Mouse (Mus musculus) midbrain, embryonic 14.5 days (tissue): ENCODE data around the gene Nrxn1. TPM values are rescaled to one million over a fixed set of nuclear protein-coding genes. Genes with fewer than 3 reads are reported as not detected.
A peak's percentile ranks its signal among the peaks of the same experiment; 100 is the strongest.

Experiments
- ATAC-seq: fragments of 200-750 bp; cut with Nextera tagmentation; 2 replicates; pipeline ENCODE4 v1.8.0; 2017; ENCODE audit warnings: moderate number of reproducible peaks, moderate library complexity; ENCODE audit not compliant: low FRiP score, low TSS enrichment
- DNase-seq: peaks from one replicate; pipeline ENCODE4 v3.0.0-alpha.2; 2015
- H3K27ac ChIP-seq: fragments of 300-500 bp; sonication (generic); replicated peaks from 2 replicates; pipeline ENCODE4 v1.5.1; 2014; ENCODE audit warnings: mild to moderate bottlenecking, low read depth, low read length, moderate library complexity
- H3K27me3 ChIP-seq: fragments of 300-500 bp; sonication (generic); 2 replicates; pipeline ENCODE4 v1.6.1; 2014; ENCODE audit warnings: low read length, control low read depth, mixed read lengths; ENCODE audit not compliant: control insufficient read depth, insufficient read depth
- H3K36me3 ChIP-seq: fragments of 300-500 bp; sonication (generic); 2 replicates; pipeline ENCODE4 v1.6.1; 2014; ENCODE audit warnings: low read length, control low read depth; ENCODE audit not compliant: control insufficient read depth, insufficient read depth
- H3K4me1 ChIP-seq: fragments of 300-500 bp; sonication (generic); 2 replicates; pipeline ENCODE4 v1.6.1; 2014; ENCODE audit warnings: mild to moderate bottlenecking, antibody characterized with exemption, low read length, control low read depth; ENCODE audit not compliant: control insufficient read depth, insufficient read depth
- H3K4me2 ChIP-seq: fragments of 300-500 bp; sonication (generic); 2 replicates; pipeline ENCODE4 v1.6.1; 2014; ENCODE audit warnings: mild to moderate bottlenecking, low read length, moderate library complexity
- H3K4me3 ChIP-seq: fragments of 300-500 bp; sonication (generic); replicated peaks from 2 replicates; pipeline ENCODE4 v1.5.1; 2014; ENCODE audit warnings: low read depth, low read length
- H3K9ac ChIP-seq: fragments of 300-500 bp; sonication (generic); replicated peaks from 2 replicates; pipeline ENCODE4 v1.6.1; 2014; ENCODE audit warnings: mild to moderate bottlenecking, low read length, moderate library complexity
- H3K9me3 ChIP-seq: fragments of 300-500 bp; sonication (generic); 2 replicates; pipeline ENCODE4 v1.6.1; 2016; ENCODE audit warnings: low read length, control low read depth, mixed read lengths; ENCODE audit not compliant: control insufficient read depth
- WGBS: fragments of 180-500 bp; shearing (Covaris S2); extraction: QIAGEN DNeasy Blood & Tissue Kit; methylation state at CpG from one replicate; pipeline ENCODE4 v1.1.7; 2014; 5-methylcytosine and 5-hydroxymethylcytosine counted together
- polyA plus RNA-seq: library from polyadenylated mRNA; unstranded; fragments of >200 nt; fragmentation: Nextera tagmentation; extraction: Ambion mirVana; gene quantifications from 2 replicates; pipeline ENCODE4 v1.2.1, GENCODE M21; 2014

The Nrxn1 gene
- polyA plus RNA-seq, 1 experiment from 2014 or later: 171 TPM

DNA sequence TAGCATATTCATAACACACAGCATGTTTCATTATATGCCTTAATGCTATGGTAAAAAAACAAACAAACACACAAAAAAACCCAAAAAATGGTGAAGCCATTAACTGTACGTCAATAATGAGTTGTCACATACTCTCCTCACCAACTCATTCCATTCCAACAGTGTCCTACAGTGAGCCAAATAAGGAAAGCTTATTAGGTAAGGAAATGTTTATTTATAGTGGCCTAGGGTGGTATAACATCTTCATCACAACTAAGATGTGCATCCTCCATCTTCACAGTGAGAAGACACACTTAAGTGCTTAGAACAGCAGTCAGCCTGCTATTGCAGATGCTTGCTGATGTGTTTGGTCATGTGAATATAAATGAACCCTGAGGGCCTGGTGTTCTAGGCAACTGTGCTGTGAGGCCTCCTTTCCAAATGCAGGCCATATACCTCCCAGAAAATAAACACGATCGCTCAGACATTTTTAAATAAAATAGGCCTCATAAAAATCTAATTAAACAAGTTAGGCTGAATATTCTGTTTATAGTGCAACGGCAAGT, 454.6 kb downstream of the Nrxn1 start:
- ATAC-seq (no peak), DNase-seq (no peak)
- Histone ChIP-seq H3K4me3 (no peak overlapping the region), H3K27ac (no peak overlapping the region), H3K27me3 (no peaks in the 10 kb centered on the region), H3K9me3 (no peaks in the 10 kb centered on the region), H3K4me2 (no peak overlapping the region), H3K36me3 (no peaks in the 10 kb centered on the region), H3K9ac (no peak overlapping the region), H3K4me1 (no peaks in the 10 kb centered on the region)
- WGBS: 90% methylated on average over 4 of the region's 4 CpGs

DNA sequence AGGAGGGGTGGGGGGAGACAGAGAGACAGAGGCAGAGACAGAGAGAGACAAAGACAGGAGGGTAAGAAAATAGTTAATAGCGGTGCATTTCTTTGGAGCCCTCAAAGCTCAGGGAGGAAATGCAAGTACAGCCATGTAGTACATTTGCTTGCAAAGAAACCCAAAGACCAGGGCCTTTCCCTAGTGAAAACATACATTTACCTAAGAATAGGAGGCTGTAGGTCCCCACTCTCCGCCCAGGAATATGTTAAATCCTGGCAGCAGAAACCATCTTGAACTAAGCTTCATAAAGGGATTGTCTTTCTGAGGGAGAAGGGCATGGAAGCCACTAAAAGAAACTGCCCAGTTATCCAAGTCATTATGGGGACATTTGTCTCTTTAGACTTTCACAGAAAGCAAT, 461.5 kb downstream of the Nrxn1 start:
- H3K9ac ChIP-seq: no peak overlapping the region
- H3K27me3 ChIP-seq: no peaks in the 10 kb centered on the region
- 37% methylated on average over 2 of the region's 2 CpGs for WGBS
- 0 out of 2 replicates have a peak, but pooled peaks cover 3% of the 10 kb centered on the region for H3K4me1 ChIP-seq
- H3K4me2 ChIP-seq: no peak overlapping the region
- H3K4me3 ChIP-seq: no peak overlapping the region
- H3K36me3 ChIP-seq: no peaks in the 10 kb centered on the region; the same call in 1 of the 2 replicates
- no peaks in the 10 kb centered on the region for H3K9me3 ChIP-seq
- no peak overlapping the region for H3K27ac ChIP-seq
- DNase-seq: no peak
- no peak for ATAC-seq

GRCm38 (mm10) chr17:90629851-90630250, 463.0 kb downstream of the Nrxn1 start:
- Histone ChIP-seq H3K9ac (no peak overlapping the region), H3K36me3 (no peaks in the 10 kb centered on the region; the same call in 1 of the 2 replicates), H3K4me2 (no peak overlapping the region), H3K4me1 (0 out of 2 replicates have a peak, but pooled peaks cover 3% of the 10 kb centered on the region), H3K27ac (no peak overlapping the region), H3K9me3 (no peaks in the 10 kb centered on the region), H3K4me3 (no peak overlapping the region), H3K27me3 (no peaks in the 10 kb centered on the region)
- ATAC-seq: no peak
- WGBS: 79% methylated on average over 13 of the region's 13 CpGs
- no peak for DNase-seq

GRCm38 (mm10) chr17:90628469-90628868, 464.4 kb downstream of the Nrxn1 start:
- ATAC-seq (peak; percentile 57; the same call in 1 of the 2 replicates), DNase-seq (peak; percentile 77)
- 0 out of 2 replicates have a peak, but pooled peaks cover 3% of the 10 kb centered on the region for H3K4me1 ChIP-seq
- no peaks in the 10 kb centered on the region; the same call in 1 of the 2 replicates for H3K36me3 ChIP-seq
- no peak overlapping the region for H3K4me3 ChIP-seq
- WGBS: 18% methylated on average over 2 of the region's 2 CpGs
- no peaks in the 10 kb centered on the region for H3K9me3 ChIP-seq
- H3K27ac ChIP-seq: no peak overlapping the region
- H3K9ac ChIP-seq: no peak overlapping the region
- H3K27me3 ChIP-seq: no peaks in the 10 kb centered on the region
- H3K4me2 ChIP-seq: no peak overlapping the region

DNA sequence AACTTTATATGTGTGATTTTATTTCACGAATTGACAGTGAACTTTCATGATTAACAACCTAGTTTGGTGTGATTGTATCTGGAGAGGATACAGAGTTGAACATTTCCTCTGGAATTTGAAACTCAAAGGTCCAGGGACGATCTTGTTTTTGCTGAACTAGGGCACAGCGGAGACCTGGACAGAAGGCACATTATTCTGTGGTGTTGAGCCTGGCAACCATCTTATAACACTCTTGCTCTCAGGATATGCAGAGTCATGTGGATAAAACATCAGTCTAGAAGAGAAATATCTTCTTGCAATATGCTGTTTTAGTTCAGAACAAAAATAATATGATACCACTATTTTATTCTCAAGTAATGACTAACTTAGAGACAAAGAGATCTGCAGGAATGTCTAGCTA, 464.9 kb downstream of the Nrxn1 start:
- Histone ChIP-seq H3K4me1 (0 out of 2 replicates have a peak, but pooled peaks cover 3% of the 10 kb centered on the region), H3K27me3 (no peaks in the 10 kb centered on the region), H3K4me3 (no peak overlapping the region), H3K36me3 (no peaks in the 10 kb centered on the region; the same call in 1 of the 2 replicates), H3K9me3 (no peaks in the 10 kb centered on the region), H3K27ac (no peak overlapping the region), H3K4me2 (no peak overlapping the region), H3K9ac (no peak overlapping the region)
- ATAC-seq (no peak), DNase-seq (no peak)
- WGBS: 80% methylated on average over 3 of the region's 3 CpGs

DNA sequence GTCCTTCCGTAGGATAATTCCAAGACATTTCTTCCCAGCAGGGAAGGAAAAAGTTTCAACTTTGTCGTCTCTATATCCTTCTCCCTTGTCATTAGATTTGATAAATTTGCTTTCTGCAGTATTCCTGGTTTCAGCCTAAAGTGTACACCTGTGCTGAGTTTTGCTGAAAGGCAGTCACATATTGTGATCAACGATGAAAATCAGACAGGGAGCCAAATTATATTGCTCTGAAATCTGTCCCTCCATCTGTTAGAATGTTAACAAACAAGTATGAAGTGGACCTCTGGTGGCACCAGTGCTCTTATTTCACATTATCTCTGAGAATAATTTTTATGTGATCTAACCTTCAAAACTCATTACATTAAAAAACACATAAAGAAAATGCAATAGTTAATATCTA, 465.5 kb downstream of the Nrxn1 start:
- DNase-seq: no peak
- WGBS: 83% methylated on average over 3 of the region's 3 CpGs
- ATAC-seq: no peak

DNA sequence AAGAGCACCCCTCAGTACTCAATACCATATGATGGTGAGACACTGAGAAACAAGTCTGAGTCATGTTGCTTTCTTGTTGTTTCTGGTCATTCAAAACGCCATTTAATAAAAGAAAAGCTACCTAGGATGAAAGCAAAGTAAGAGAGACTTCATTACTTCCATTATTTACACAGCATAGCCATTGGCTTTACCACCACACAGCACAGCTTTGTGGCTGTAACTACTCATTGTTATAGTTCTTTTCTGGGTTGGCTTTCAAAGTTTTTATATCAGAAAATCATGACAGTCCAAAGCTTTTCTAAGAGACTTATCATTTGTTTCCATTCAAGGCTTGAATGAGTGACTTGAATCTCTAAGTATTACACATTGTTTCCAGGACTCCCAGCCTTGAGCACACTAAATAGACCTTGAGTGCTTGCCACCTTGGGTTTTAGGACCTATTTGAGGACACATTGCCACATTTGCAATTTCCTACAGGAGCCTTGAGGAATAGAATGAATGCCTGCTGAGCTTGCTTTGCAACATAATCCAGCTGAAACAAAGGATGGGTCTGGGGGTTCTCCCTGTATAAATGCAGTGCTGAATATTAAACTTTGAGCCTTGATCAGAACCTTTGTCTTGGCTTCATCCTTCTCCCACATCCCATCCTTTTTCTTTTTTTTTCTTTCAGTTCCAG, 468.1 kb downstream of the Nrxn1 start:
- ATAC-seq: peak; percentile 38; the same call in 1 of the 2 replicates
- no peak overlapping the region for H3K27ac ChIP-seq
- 9% methylated on average over 1 of the region's 1 CpGs for WGBS
- H3K4me1 ChIP-seq: no peaks in the 10 kb centered on the region
- H3K4me2 ChIP-seq: no peak overlapping the region
- no peaks in the 10 kb centered on the region for H3K27me3 ChIP-seq
- H3K36me3 ChIP-seq: no peaks in the 10 kb centered on the region; the same call in 1 of the 2 replicates
- H3K4me3 ChIP-seq: no peak overlapping the region
- no peak for DNase-seq
- no peak overlapping the region for H3K9ac ChIP-seq
- no peaks in the 10 kb centered on the region for H3K9me3 ChIP-seq

More for the DNA sequence above, 465.5 kb downstream of the Nrxn1 start:
- H3K9me3 ChIP-seq: no peaks in the 10 kb centered on the region
- H3K4me1 ChIP-seq: 0 out of 2 replicates have a peak, but pooled peaks cover 3% of the 10 kb centered on the region
- H3K27me3 ChIP-seq: no peaks in the 10 kb centered on the region
- H3K4me3 ChIP-seq: no peak overlapping the region
- H3K27ac ChIP-seq: no peak overlapping the region
- H3K4me2 ChIP-seq: no peak overlapping the region
- no peaks in the 10 kb centered on the region; the same call in 1 of the 2 replicates for H3K36me3 ChIP-seq
- H3K9ac ChIP-seq: no peak overlapping the region

- H3K9ac ChIP-seq: no peak overlapping the region
- 94% methylated on average over 4 of the region's 4 CpGs for WGBS
- H3K4me2 ChIP-seq: no peak overlapping the region
- no peak for ATAC-seq
- H3K4me1 ChIP-seq: no peaks in the 10 kb centered on the region
- no peaks in the 10 kb centered on the region for H3K9me3 ChIP-seq
- no peaks in the 10 kb centered on the region for H3K27me3 ChIP-seq
- H3K27ac ChIP-seq: no peak overlapping the region
- no peak for DNase-seq
- no peak overlapping the region for H3K4me3 ChIP-seq
- H3K36me3 ChIP-seq: no peaks in the 10 kb centered on the region
These were observed 471.0 kb downstream of the Nrxn1 start for GRCm38 (mm10) chr17:90621828-90622227.

GRCm38 (mm10) chr17:90615019-90615418, 477.9 kb downstream of the Nrxn1 start:
- no peaks in the 10 kb centered on the region for H3K36me3 ChIP-seq
- H3K4me1 ChIP-seq: no peaks in the 10 kb centered on the region
- no peak overlapping the region for H3K4me3 ChIP-seq
- H3K27me3 ChIP-seq: no peaks in the 10 kb centered on the region
- H3K27ac ChIP-seq: no peak overlapping the region
- no peak overlapping the region for H3K9ac ChIP-seq
- H3K9me3 ChIP-seq: no peaks in the 10 kb centered on the region
- ATAC-seq (no peak), DNase-seq (no peak)
- WGBS: 80% methylated on average over 3 of the region's 3 CpGs
- H3K4me2 ChIP-seq: no peak overlapping the region
